Mouse (Mus musculus) forebrain, postnatal 0 days (tissue): ENCODE data around the gene Palmd. TPM values are rescaled to one million over a fixed set of nuclear protein-coding genes. Genes with fewer than 3 reads are reported as not detected.
A peak's percentile ranks its signal among the peaks of the same experiment; 100 is the strongest.

Experiments used
- ATAC-seq: fragments of 200-750 bp; cut with Nextera tagmentation; 2 replicates; pipeline ENCODE4 v1.8.0; 2017; ENCODE audit warnings: mild to moderate bottlenecking, moderate library complexity
- DNase-seq: peaks from one replicate; pipeline ENCODE4 v3.0.0-alpha.2; 2015
- H3K27ac ChIP-seq: fragments of 300-500 bp; sonication (generic); 2 replicates; pipeline ENCODE4 v1.5.1; 2014; ENCODE audit warnings: low read depth, mild to moderate bottlenecking, antibody characterized with exemption, low read length, moderate library complexity, mixed read lengths
- H3K27me3 ChIP-seq: fragments of 300-500 bp; sonication (generic); 2 replicates; pipeline ENCODE4 v1.6.1; 2014; ENCODE audit warnings: mild to moderate bottlenecking, low read length, mixed read lengths; ENCODE audit not compliant: insufficient read depth
- H3K36me3 ChIP-seq: fragments of 300-500 bp; sonication (generic); 2 replicates; pipeline ENCODE4 v1.6.1; 2014; ENCODE audit warnings: mild to moderate bottlenecking, moderate library complexity; ENCODE audit not compliant: insufficient read depth
- H3K4me1 ChIP-seq: fragments of 300-500 bp; sonication (generic); 2 replicates; pipeline ENCODE4 v1.6.1; 2014; ENCODE audit warnings: antibody characterized with exemption; ENCODE audit not compliant: insufficient read depth
- H3K4me2 ChIP-seq: fragments of 300-500 bp; sonication (generic); 2 replicates; pipeline ENCODE4 v1.6.1; 2014; ENCODE audit warnings: low read depth, mild to moderate bottlenecking, moderate library complexity
- H3K4me3 ChIP-seq: fragments of 300-500 bp; sonication (generic); 2 replicates; pipeline ENCODE4 v1.5.1; 2014; ENCODE audit warnings: low read depth, low read length, mixed read lengths
- H3K9ac ChIP-seq: fragments of 300-500 bp; sonication (generic); 2 replicates; pipeline ENCODE4 v1.6.1; 2014; ENCODE audit warnings: mild to moderate bottlenecking
- H3K9me3 ChIP-seq: fragments of 300-500 bp; sonication (generic); 2 replicates; pipeline ENCODE4 v1.6.1; 2016; ENCODE audit warnings: low read length
- CTCF ChIP-seq: sonication (generic); IDR thresholded peaks from 2 replicates; pipeline ENCODE4 v1.5.1; 2016; ENCODE audit warnings: antibody characterized with exemption, control low read depth, low read depth
- WGBS: fragments of 180-500 bp; shearing (Covaris S2); extraction: QIAGEN DNeasy Blood & Tissue Kit; methylation state at CpG from one replicate; pipeline ENCODE4 v1.1.7; 2014; 5-methylcytosine and 5-hydroxymethylcytosine counted together
- polyA plus RNA-seq: library from polyadenylated mRNA; unstranded; fragments of >200 nt; fragmentation: Nextera tagmentation; extraction: Ambion mirVana; gene quantifications from 2 replicates; pipeline ENCODE4 v1.2.1, GENCODE M21; 2015
- total RNA-seq: library from RNA; depleted of rRNA; stranded (reverse); fragments of >200 nt; gene quantifications from 2 replicates; pipeline ENCODE4 v1.2.3, GENCODE M21; 2014

Palmd gene
- total and polyA plus RNA-seq, 2 experiments from 2014 or later = 6.9 to 11.7 TPM

- DNase-seq = no peak
- no peak overlapping the region for H3K9ac ChIP-seq
- H3K27ac ChIP-seq = no peak overlapping the region
- peak; percentile 67 for ATAC-seq
- H3K27me3 ChIP-seq = no peaks in the 10 kb centered on the region
- no peak overlapping the region for H3K4me3 ChIP-seq
- no peaks in the 10 kb centered on the region for H3K9me3 ChIP-seq
- H3K4me2 ChIP-seq = no peak overlapping the region
- WGBS = 75% methylated on average over 4 of the region's 4 CpGs
- TF ChIP-seq CTCF = no peak
- no peaks in the 10 kb centered on the region for H3K36me3 ChIP-seq
- no peaks in the 10 kb centered on the region for H3K4me1 ChIP-seq
These were observed 39.8 kb downstream of the Palmd start for GRCm38 (mm10) chr3:116928994-116929393.

- no peak for DNase-seq
- Histone ChIP-seq H3K9ac (no peak overlapping the region), H3K36me3 (peaks cover 9% of the 10 kb centered on the region; the same call in 1 of the 2 replicates), H3K9me3 (no peaks in the 10 kb centered on the region), H3K4me1 (no peaks in the 10 kb centered on the region), H3K27ac (no peak overlapping the region), H3K4me2 (no peak overlapping the region), H3K27me3 (no peaks in the 10 kb centered on the region), H3K4me3 (no peak overlapping the region)
- ATAC-seq = no peak
- no peak for TF ChIP-seq CTCF
- 94% methylated on average over 12 of the region's 12 CpGs for WGBS
These were observed 45.7 kb downstream of the Palmd start for GRCm38 (mm10) chr3:116923042-116923441.

- H3K4me1 ChIP-seq = no peaks in the 10 kb centered on the region
- no peaks in the 10 kb centered on the region for H3K27me3 ChIP-seq
- no peak overlapping the region for H3K9ac ChIP-seq
- no peak overlapping the region for H3K4me3 ChIP-seq
- TF ChIP-seq CTCF = no peak
- 86% methylated on average over 3 of the region's 3 CpGs for WGBS
- H3K4me2 ChIP-seq = no peak overlapping the region
- H3K27ac ChIP-seq = no peak overlapping the region
- ATAC-seq = no peak
- H3K36me3 ChIP-seq = peaks cover 9% of the 10 kb centered on the region; the same call in 1 of the 2 replicates
- no peak for DNase-seq
- H3K9me3 ChIP-seq = no peaks in the 10 kb centered on the region
These were observed 47.3 kb downstream of the Palmd start for GRCm38 (mm10) chr3:116921535-116921934.

- no peak overlapping the region for H3K9ac ChIP-seq
- no peak overlapping the region for H3K4me3 ChIP-seq
- no peak for DNase-seq
- H3K4me2 ChIP-seq = no peak overlapping the region
- no peaks in the 10 kb centered on the region for H3K27me3 ChIP-seq
- no peak for ATAC-seq
- no peaks in the 10 kb centered on the region for H3K36me3 ChIP-seq
- no peaks in the 10 kb centered on the region for H3K9me3 ChIP-seq
- no peaks in the 10 kb centered on the region for H3K4me1 ChIP-seq
- no peak overlapping the region for H3K27ac ChIP-seq
- 92% methylated on average over 4 of the region's 4 CpGs for WGBS
- TF ChIP-seq CTCF = no peak
These were observed 51.8 kb downstream of the Palmd start for GRCm38 (mm10) chr3:116917016-116917415.

GRCm38 (mm10) chr3:116914931-116915330, 53.9 kb downstream of the Palmd start:
- 71% methylated on average over 3 of the region's 3 CpGs for WGBS
- ATAC-seq = no peak; the same call in 1 of the 2 replicates
- no peak overlapping the region for H3K4me3 ChIP-seq

GRCm38 (mm10) chr3:116914374-116914773, 54.4 kb downstream of the Palmd start:
- DNase-seq (no peak), ATAC-seq (no peak)
- WGBS = 89% methylated on average over 6 of the region's 6 CpGs

More at GRCm38 (mm10) chr3:116914931-116915330, 53.9 kb downstream of the Palmd start:
- no peak overlapping the region for H3K9ac ChIP-seq
- H3K9me3 ChIP-seq = no peaks in the 10 kb centered on the region
- no peak overlapping the region for H3K4me2 ChIP-seq
- no peaks in the 10 kb centered on the region for H3K36me3 ChIP-seq
- no peak for TF ChIP-seq CTCF
- no peaks in the 10 kb centered on the region for H3K4me1 ChIP-seq
- no peak for DNase-seq
- H3K27ac ChIP-seq = no peak overlapping the region
- no peaks in the 10 kb centered on the region for H3K27me3 ChIP-seq

GRCm38 (mm10) chr3:116906596-116906995, 62.2 kb downstream of the Palmd start:
- no peak for DNase-seq
- H3K9ac ChIP-seq = no peak overlapping the region
- 54% methylated on average over 9 of the region's 9 CpGs for WGBS

More at GRCm38 (mm10) chr3:116914374-116914773, 54.4 kb downstream of the Palmd start:
- no peak overlapping the region for H3K4me2 ChIP-seq
- H3K9ac ChIP-seq = no peak overlapping the region
- no peaks in the 10 kb centered on the region for H3K4me1 ChIP-seq
- no peaks in the 10 kb centered on the region for H3K36me3 ChIP-seq
- TF ChIP-seq CTCF = no peak
- H3K9me3 ChIP-seq = no peaks in the 10 kb centered on the region
- H3K27ac ChIP-seq = no peak overlapping the region
- H3K27me3 ChIP-seq = no peaks in the 10 kb centered on the region
- no peak overlapping the region for H3K4me3 ChIP-seq

More at GRCm38 (mm10) chr3:116906596-116906995, 62.2 kb downstream of the Palmd start:
- Histone ChIP-seq H3K4me2 (no peak overlapping the region), H3K27ac (no peak overlapping the region), H3K36me3 (no peaks in the 10 kb centered on the region), H3K4me1 (no peaks in the 10 kb centered on the region), H3K9me3 (no peaks in the 10 kb centered on the region), H3K27me3 (no peaks in the 10 kb centered on the region), H3K4me3 (no peak overlapping the region)
- no peak for ATAC-seq
- no peak for TF ChIP-seq CTCF
